Mouse (Mus musculus) lung, embryonic 15.5 days (tissue): ENCODE data around the gene Nhlrc2. TPM values are rescaled to one million over a fixed set of nuclear protein-coding genes. Genes with fewer than 3 reads are reported as not detected.
A peak's percentile ranks its signal among the peaks of the same experiment; 100 is the strongest.

Experiments
- ATAC-seq: fragments of 200-750 bp; cut with Nextera tagmentation; 2 replicates; pipeline ENCODE4 v1.8.0; 2017; ENCODE audit warnings: moderate number of reproducible peaks, borderline replicate concordance; ENCODE audit not compliant: low FRiP score, low TSS enrichment; ENCODE audit errors: extremely low read depth
- H3K27ac ChIP-seq: fragments of 300-500 bp; sonication (generic); 2 replicates; pipeline ENCODE4 v1.5.1; 2015; ENCODE audit warnings: moderate library complexity, mild to moderate bottlenecking, inconsistent platforms
- H3K27me3 ChIP-seq: fragments of 300-500 bp; sonication (generic); 2 replicates; pipeline ENCODE4 v1.6.1; 2015; ENCODE audit warnings: inconsistent platforms
- H3K36me3 ChIP-seq: fragments of 300-500 bp; sonication (generic); 2 replicates; pipeline ENCODE4 v1.6.1; 2015; ENCODE audit warnings: inconsistent platforms
- H3K4me1 ChIP-seq: fragments of 300-500 bp; sonication (generic); 2 replicates; pipeline ENCODE4 v1.6.1; 2015; ENCODE audit warnings: inconsistent platforms
- H3K4me2 ChIP-seq: fragments of 300-500 bp; sonication (generic); 2 replicates; pipeline ENCODE4 v1.6.1; 2015; ENCODE audit warnings: inconsistent platforms, mild to moderate bottlenecking, moderate library complexity
- H3K4me3 ChIP-seq: fragments of 300-500 bp; sonication (generic); 2 replicates; pipeline ENCODE4 v1.5.1; 2015; ENCODE audit warnings: mild to moderate bottlenecking, inconsistent platforms
- H3K9ac ChIP-seq: fragments of 300-500 bp; sonication (generic); 2 replicates; pipeline ENCODE4 v1.6.1; 2015; ENCODE audit warnings: inconsistent platforms
- H3K9me3 ChIP-seq: fragments of 300-500 bp; sonication (generic); 2 replicates; pipeline ENCODE4 v1.6.1; 2016; ENCODE audit warnings: inconsistent platforms
- WGBS: fragments of 180-500 bp; shearing (Covaris S2); methylation state at CpG from one replicate; pipeline ENCODE4 v1.1.7; 2015; 5-methylcytosine and 5-hydroxymethylcytosine counted together
- polyA plus RNA-seq: library from polyadenylated mRNA; unstranded; fragments of >200 nt; fragmentation: Nextera tagmentation; extraction: Ambion mirVana; gene quantifications from 2 replicates; pipeline ENCODE4 v1.2.1, GENCODE M21; 2015

Gene Nhlrc2
- polyA plus RNA-seq, 1 experiment from 2014 or later, result 19.1 TPM

DNA sequence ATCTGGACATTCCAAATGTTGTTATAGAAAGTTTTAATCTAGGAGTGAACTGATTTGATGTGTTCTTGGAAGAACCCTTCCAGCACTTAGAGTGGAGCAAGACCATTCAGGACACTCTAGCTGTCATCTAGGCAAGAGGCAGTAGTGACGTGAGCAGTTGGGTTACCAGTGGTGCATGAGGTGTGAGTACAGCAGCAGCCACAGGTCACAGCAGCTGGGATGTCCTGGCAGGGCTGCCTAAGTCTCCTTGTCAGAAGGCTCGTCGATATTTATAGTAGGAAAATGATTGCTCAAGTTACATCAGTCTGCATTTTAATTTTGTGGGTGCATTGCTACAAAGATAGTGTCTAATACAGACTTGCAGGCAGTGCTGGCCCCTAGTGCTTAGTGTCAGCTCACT is 42.2 kb downstream of the Nhlrc2 start:
- Histone ChIP-seq H3K9me3 (no peaks in the 10 kb centered on the region), H3K4me1 (0 out of 2 replicates have a peak, but pooled peaks cover 8% of the 10 kb centered on the region), H3K4me2 (no peak overlapping the region), H3K27me3 (no peaks in the 10 kb centered on the region), H3K9ac (no peak overlapping the region), H3K27ac (no peak overlapping the region), H3K4me3 (no peak overlapping the region), H3K36me3 (peaks cover 59% of the 10 kb centered on the region)
- 87% methylated on average over 3 of the region's 3 CpGs for WGBS
- no peak for ATAC-seq

GRCm38 (mm10) chr19:56592472-56592871 is 44.4 kb downstream of the Nhlrc2 start:
- H3K36me3 ChIP-seq, result peaks cover 73% of the 10 kb centered on the region
- no peak for ATAC-seq
- no peaks in the 10 kb centered on the region for H3K27me3 ChIP-seq
- H3K9me3 ChIP-seq, result no peaks in the 10 kb centered on the region
- H3K4me3 ChIP-seq, result no peak overlapping the region
- no peak overlapping the region for H3K27ac ChIP-seq
- no peak overlapping the region for H3K4me2 ChIP-seq
- H3K4me1 ChIP-seq, result 0 out of 2 replicates have a peak, but pooled peaks cover 8% of the 10 kb centered on the region
- 83% methylated on average over 9 of the region's 9 CpGs for WGBS
- no peak overlapping the region for H3K9ac ChIP-seq

DNA sequence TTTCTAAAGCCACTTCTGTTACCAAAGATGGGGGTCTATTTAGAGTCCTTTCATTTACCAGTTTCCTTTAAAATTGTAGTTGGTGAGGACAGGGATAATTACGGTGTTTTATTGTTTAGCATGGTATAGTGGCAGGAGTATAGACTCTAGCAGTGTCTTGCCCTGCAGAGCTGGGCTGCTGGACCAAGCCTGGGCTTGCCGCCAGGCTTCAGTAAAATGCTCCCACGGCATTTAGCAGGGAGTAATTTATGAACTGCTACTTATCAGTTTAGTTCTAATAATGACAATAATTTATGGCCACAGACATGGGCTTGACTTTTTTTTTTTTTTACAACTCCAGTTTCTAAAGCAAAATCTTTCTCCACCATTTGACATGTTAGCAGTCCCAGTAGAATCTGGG is 51.9 kb downstream of the Nhlrc2 start:
- Histone ChIP-seq H3K9me3 (no peaks in the 10 kb centered on the region), H3K9ac (no peak overlapping the region), H3K4me1 (peaks cover 38% of the 10 kb centered on the region), H3K4me2 (no peak overlapping the region), H3K4me3 (no peak overlapping the region), H3K36me3 (peaks cover 27% of the 10 kb centered on the region), H3K27ac (peak overlapping the region; percentile 39; the same call in 1 of the 2 replicates), H3K27me3 (no peaks in the 10 kb centered on the region)
- 39% methylated on average over 3 of the region's 3 CpGs for WGBS
- peak; percentile 68; the same call in 1 of the 2 replicates for ATAC-seq

DNA sequence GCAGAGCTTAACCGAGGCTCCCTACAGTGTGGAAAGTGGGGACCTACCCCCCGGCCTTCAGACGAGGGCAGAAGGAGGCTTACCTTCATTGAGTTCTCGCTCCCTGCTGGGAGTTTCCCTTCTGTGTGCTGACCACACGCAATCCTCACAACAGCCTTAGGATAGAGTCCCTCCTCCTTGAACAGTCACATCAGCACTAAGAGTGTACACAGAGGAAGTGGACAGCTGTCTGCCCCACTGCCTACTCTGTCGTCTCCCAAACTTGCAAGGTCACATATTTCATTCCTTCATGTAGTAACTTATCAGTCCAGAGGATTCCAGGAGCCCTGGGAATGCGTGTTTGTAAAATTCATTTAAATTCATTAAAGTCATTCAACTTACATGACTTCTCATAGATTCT is 52.7 kb downstream of the Nhlrc2 start:
- no peak overlapping the region for H3K9ac ChIP-seq
- 0 out of 2 replicates have a peak, but pooled peaks have one; percentile 72 for ATAC-seq
- H3K4me3 ChIP-seq, result no peak overlapping the region
- WGBS, result 48% methylated on average over 7 of the region's 7 CpGs
- H3K4me1 ChIP-seq, result peaks cover 38% of the 10 kb centered on the region
- peaks cover 19% of the 10 kb centered on the region for H3K36me3 ChIP-seq
- no peaks in the 10 kb centered on the region for H3K27me3 ChIP-seq
- H3K9me3 ChIP-seq, result no peaks in the 10 kb centered on the region
- H3K4me2 ChIP-seq, result no peak overlapping the region
- H3K27ac ChIP-seq, result peak overlapping the region; percentile 46; the same call in 1 of the 2 replicates

DNA sequence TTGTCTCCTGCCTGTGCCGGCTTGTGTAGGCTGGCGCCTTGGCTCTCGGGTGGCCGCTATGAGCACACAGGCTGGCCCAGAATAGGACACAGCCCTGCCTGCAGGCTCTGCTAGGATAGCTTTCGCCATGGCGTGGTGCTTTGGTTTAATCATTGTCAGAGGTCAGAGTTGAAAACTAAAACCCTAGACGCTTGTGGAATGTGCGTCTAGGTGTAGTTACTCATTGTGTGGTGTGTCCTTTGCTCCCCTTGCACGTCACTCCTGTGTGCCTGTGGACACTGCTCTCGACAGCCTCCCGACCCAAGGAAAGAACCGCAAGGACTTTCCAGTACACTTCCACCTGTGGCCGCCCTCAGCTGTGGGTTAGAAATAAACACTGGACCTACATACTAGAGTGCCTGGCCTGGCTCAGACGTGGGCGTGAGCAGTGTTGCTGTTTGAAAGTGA is 53.9 kb downstream of the Nhlrc2 start:
- H3K4me1 ChIP-seq, result peaks cover 38% of the 10 kb centered on the region
- no peak overlapping the region for H3K27ac ChIP-seq
- no peak for ATAC-seq
- no peaks in the 10 kb centered on the region for H3K27me3 ChIP-seq
- WGBS, result 64% methylated on average over 15 of the region's 15 CpGs
- H3K4me2 ChIP-seq, result no peak overlapping the region
- no peaks in the 10 kb centered on the region for H3K9me3 ChIP-seq
- H3K4me3 ChIP-seq, result no peak overlapping the region
- no peak overlapping the region for H3K9ac ChIP-seq
- peaks cover 11% of the 10 kb centered on the region for H3K36me3 ChIP-seq

- ATAC-seq, result no peak
- H3K4me3 ChIP-seq, result no peak overlapping the region
- peaks cover 8% of the 10 kb centered on the region for H3K4me1 ChIP-seq
- no peaks in the 10 kb centered on the region for H3K27me3 ChIP-seq
- H3K9me3 ChIP-seq, result no peaks in the 10 kb centered on the region
- H3K27ac ChIP-seq, result no peak overlapping the region
- no peak overlapping the region for H3K9ac ChIP-seq
- 10% methylated on average over 5 of the region's 5 CpGs for WGBS
- H3K4me2 ChIP-seq, result no peak overlapping the region
- H3K36me3 ChIP-seq, result no peaks in the 10 kb centered on the region
Measured at GRCm38 (mm10) chr19:56608946-56609345, 60.9 kb downstream of the Nhlrc2 start.

DNA sequence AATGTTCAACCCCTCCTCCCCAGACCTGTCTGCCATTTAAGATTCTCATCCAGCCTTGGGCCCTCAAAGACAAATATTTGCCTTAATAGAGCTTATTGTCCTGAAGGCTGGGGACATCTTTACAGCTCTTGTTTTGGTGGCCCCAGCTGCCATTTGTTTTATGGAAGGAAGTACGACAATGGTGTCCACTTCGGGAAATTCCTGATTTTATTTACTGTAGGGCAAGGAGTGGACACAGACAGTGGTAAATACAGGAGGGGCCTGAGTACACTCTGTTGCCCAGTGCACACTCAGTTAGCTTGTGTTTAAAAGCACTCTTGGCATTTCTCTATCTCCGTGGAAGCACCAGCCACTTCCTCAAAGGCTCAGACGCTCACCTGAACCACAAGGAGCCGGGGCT is 66.1 kb downstream of the Nhlrc2 start:
- no peak for ATAC-seq
- Histone ChIP-seq H3K36me3 (no peaks in the 10 kb centered on the region), H3K4me2 (no peak overlapping the region), H3K9me3 (no peaks in the 10 kb centered on the region), H3K27me3 (no peaks in the 10 kb centered on the region), H3K4me3 (no peak overlapping the region), H3K27ac (no peak overlapping the region), H3K4me1 (peaks cover under 1% of the 10 kb centered on the region), H3K9ac (no peak overlapping the region)
- WGBS, result 61% methylated on average over 5 of the region's 5 CpGs

DNA sequence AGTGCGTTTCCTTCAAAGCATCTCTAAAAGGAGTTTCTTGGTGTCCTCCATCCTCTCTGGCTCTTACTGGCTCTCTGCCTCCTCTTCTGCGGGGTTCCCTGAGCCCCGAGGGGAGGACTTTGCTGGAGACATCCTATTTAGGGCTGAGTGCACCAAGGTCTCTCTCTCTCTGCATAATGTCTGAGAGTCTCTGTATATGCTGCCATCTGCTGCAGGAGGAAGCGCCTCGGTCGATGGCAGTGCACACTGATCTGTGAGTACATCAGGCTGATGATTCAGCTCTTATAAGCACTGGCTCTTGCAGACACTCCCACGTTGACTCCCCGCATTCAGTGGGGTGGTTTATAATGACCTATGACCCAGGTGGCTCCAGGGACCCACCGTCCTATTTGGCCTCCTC is 70.8 kb downstream of the Nhlrc2 start:
- Histone ChIP-seq H3K9me3 (no peaks in the 10 kb centered on the region), H3K9ac (no peak overlapping the region), H3K4me3 (no peak overlapping the region), H3K27me3 (no peaks in the 10 kb centered on the region), H3K4me2 (no peak overlapping the region), H3K36me3 (no peaks in the 10 kb centered on the region), H3K4me1 (no peaks in the 10 kb centered on the region), H3K27ac (no peak overlapping the region)
- ATAC-seq, result no peak
- WGBS, result 55% methylated on average over 9 of the region's 9 CpGs

DNA sequence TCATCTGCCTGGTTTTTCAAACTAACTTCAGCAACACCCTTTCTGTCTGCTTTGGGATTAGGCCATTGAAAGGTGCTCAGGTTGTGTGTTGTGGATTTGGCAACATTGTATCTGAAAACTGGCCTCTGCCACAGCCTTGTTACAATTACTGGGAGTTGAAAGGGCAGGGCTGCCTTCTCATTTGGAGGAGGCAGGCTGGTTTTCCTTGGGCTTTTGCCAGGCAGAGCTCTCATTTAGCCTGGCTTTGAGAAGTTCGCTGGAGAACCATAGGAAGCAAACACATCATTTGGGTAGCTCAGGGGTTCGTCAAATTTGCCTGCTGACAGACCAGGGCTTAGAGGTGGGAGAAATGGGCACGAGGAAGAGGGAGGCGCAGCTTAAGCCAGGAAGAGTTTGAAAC is 71.5 kb downstream of the Nhlrc2 start:
- Histone ChIP-seq H3K4me1 (no peaks in the 10 kb centered on the region), H3K4me2 (no peak overlapping the region), H3K27me3 (no peaks in the 10 kb centered on the region), H3K4me3 (no peak overlapping the region), H3K9me3 (no peaks in the 10 kb centered on the region), H3K27ac (no peak overlapping the region), H3K36me3 (no peaks in the 10 kb centered on the region), H3K9ac (no peak overlapping the region)
- no peak for ATAC-seq
- WGBS, result 73% methylated on average over 4 of the region's 4 CpGs

DNA sequence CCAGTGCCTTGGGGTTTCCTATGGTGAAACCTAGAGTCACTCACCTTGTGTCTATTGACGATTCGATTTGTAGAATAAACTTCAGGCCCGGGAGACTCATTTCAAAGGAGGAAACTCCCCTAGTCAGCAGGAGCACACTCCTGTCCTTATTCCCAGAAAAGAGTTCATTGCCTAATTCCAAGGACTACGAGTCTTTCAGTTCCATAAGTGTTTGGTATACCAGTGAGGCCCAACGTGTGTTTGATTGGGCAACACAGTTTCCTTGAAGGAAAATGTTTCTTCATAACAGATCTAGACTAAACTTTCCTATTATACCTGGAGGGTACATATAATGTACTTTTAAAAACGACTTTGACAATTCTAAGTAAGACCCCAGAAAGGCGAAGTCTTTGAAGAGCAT is 73.8 kb downstream of the Nhlrc2 start:
- WGBS, result 80% methylated on average over 7 of the region's 7 CpGs
- no peaks in the 10 kb centered on the region for H3K9me3 ChIP-seq
- no peak overlapping the region for H3K4me2 ChIP-seq
- ATAC-seq, result no peak
- H3K36me3 ChIP-seq, result no peaks in the 10 kb centered on the region
- no peak overlapping the region for H3K27ac ChIP-seq
- no peak overlapping the region for H3K9ac ChIP-seq
- H3K4me3 ChIP-seq, result no peak overlapping the region
- no peaks in the 10 kb centered on the region for H3K4me1 ChIP-seq
- no peaks in the 10 kb centered on the region for H3K27me3 ChIP-seq

DNA sequence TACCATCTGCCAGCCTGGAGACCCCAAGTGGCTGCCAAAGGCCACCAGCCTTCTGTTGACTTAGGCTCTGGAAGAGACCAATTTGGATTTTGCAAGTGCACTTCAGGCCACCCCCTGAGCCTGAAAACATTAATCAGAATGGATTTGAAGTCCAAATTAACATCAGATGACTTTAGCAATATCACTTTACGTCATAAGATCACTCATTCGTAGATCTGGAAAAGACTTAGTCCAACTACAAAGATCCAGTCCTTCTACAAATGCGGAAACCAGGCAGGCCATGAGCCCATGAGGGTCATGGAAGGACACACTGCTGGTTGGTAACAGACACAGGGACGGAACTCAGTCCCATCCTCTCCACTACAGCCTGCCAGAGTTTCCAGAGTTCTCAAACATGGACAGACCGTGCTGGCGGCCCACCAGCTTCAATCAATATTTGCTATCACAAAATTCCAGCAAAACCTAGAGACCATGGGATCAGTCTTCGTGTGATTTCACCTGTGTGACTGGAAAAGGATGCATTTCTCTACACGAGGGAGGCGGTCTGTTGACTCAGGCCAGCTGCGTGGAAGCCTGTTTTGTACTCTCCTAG is 79.9 kb downstream of the Nhlrc2 start:
- WGBS, result 72% methylated on average over 10 of the region's 10 CpGs
- Histone ChIP-seq H3K4me1 (peaks cover 21% of the 10 kb centered on the region), H3K27me3 (no peaks in the 10 kb centered on the region), H3K4me3 (no peak overlapping the region), H3K9ac (no peak overlapping the region), H3K4me2 (no peak overlapping the region), H3K9me3 (no peaks in the 10 kb centered on the region), H3K36me3 (no peaks in the 10 kb centered on the region), H3K27ac (no peak overlapping the region)
- no peak for ATAC-seq

DNA sequence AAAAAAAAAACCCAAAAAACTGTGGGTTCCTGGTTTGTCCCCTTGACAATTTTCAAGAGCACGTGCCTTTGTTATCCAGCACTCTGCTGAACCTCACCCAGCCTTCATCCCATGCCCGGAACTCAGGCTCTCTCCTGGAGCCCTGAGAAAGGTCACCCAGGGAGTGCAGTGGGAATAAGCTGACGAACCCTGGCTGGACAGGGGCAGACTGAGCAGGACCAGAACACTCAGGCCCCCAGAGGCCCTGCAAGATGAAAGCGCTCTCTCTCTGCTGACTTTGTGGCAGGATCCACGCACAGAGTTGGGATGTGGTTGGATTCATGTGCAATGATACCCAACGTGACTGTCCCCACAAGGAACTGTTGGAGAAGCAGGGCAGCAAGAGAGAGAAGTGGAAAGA is 81.6 kb downstream of the Nhlrc2 start:
- Histone ChIP-seq H3K4me1 (peaks cover 21% of the 10 kb centered on the region), H3K4me2 (no peak overlapping the region), H3K27me3 (no peaks in the 10 kb centered on the region), H3K9ac (no peak overlapping the region), H3K9me3 (no peaks in the 10 kb centered on the region), H3K27ac (no peak overlapping the region), H3K36me3 (no peaks in the 10 kb centered on the region), H3K4me3 (no peak overlapping the region)
- no peak for ATAC-seq
- 83% methylated on average over 6 of the region's 6 CpGs for WGBS

DNA sequence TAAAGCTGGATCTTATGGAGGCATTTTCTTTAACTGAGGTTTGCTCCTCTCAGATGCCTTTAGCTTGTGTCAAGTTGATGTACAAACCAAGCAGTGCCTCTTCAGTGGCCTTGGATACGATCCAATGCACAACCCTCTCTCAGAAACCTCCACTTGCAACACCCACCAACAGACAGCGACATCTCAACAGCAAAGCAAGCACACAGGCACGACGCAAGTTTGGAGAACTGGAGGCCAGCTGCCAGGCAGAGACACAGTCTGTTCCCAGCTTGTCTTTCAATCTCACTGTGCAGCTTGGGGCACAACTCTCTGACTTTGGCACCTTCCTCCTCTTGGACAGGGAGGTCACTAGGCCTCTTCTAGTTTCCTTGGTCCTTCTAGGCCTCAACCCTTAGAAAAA is 83.0 kb downstream of the Nhlrc2 start:
- Histone ChIP-seq H3K9ac (no peak overlapping the region), H3K4me2 (peak overlapping the region; percentile 21), H3K27ac (peak overlapping the region; percentile 92), H3K4me3 (no peak overlapping the region), H3K4me1 (peaks cover 21% of the 10 kb centered on the region), H3K36me3 (no peaks in the 10 kb centered on the region), H3K9me3 (no peaks in the 10 kb centered on the region), H3K27me3 (no peaks in the 10 kb centered on the region)
- no peak for ATAC-seq
- WGBS, result 12% methylated on average over 4 of the region's 4 CpGs
